Mouse (Mus musculus): ENCODE measurements at regions not wholly inside any gene's neighbourhood (a gene's known extent, or its start where the extent isn't known, plus 50 kb on each side); places are given as distances from the start of the nearest gene placed in this dataset. TPM values are rescaled to one million over a fixed set of nuclear protein-coding genes. Genes with fewer than 3 reads are reported as not detected.

Small RNAs in the stretch of these regions (microRNA-seq; reads per million reads assigned to microRNA genes)
- gene Mir21c = not detected

All from stomach, embryonic 16.5 days (tissue).